Mouse (Mus musculus): ENCODE measurements at regions not wholly inside any gene's neighbourhood (a gene's known extent, or its start where the extent isn't known, plus 50 kb on each side); places are given as distances from the start of the nearest gene placed in this dataset.

DNA sequence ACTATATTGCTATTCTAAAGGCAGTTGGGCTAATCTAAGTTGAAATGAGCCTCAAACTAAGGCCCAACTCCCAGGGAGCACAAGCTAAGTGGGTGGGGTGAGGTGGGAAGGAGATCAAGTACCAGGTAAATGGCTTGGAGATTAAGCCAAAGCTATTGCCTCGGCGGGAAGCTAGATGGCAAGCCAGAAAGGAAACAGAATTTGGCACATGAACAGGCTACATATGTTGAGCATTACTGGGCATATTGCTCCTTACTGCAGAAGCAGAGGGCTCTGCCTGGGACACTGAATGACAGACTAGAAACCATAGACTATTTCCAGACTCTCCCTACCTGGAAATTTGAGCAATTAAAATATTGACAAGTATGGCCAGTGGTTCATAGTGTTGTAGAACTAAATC is 83.1 kb upstream of the Zbtb20 start:
- no peak for TF ChIP-seq POLR2A (IDR thresholded peaks at IDR 0.05; ENCODE audit: insufficient read depth, low read length)
- TF ChIP-seq CTCF (IDR thresholded peaks at IDR 0.05; ENCODE audit: low read depth, low read length) = no peak
